Mouse (Mus musculus): ENCODE data around the gene Gm4881. TPM values are rescaled to one million over a fixed set of nuclear protein-coding genes. Genes with fewer than 3 reads are reported as not detected.

Gene Gm4881
- total RNA-seq (2021): not detected
- long read RNA-seq, experiment 1: 0 reads
- long read RNA-seq, experiment 2: 0 reads

DNA sequence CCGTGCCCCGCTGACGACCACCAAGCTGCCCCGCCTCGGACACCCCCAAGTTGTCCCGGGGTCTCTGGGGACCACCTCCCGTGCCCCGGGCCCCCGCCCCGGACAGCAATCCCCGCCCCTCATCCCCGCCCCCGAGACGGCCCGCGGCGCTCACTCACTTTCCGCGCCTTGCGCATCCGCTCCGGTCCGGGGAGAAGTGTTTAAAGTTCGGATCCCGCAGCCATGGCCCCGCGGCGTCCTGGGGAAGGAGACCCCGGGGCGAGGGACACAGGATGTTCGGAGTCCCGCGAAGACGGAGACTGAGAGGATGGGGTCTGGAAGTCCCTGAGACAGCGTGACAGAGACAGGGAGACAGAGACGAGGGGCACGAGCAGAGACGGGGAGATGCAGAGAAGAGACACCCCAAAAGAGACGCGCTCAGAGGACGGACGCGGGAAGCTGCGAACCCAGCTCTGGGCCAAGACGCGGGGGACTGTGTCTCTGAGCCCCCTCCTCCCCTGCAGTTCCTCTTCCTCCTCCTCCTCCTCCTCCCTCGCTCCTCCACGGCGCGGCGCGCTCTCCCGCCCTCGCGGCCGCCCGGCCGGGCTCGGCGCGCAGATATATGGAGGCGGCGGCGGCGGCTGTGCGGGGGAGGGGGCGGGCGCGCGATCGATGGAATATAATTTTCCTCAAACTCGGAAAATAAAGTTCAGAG, at the start of gene Gm4881:
Gene Gm4881, minus strand, starts transcription at position 238 of the 694 bp plus-strand sequence.
- intact Hi-C loops (cut with DNase I): no loop called here
- no peak for DNase-seq

DNA sequence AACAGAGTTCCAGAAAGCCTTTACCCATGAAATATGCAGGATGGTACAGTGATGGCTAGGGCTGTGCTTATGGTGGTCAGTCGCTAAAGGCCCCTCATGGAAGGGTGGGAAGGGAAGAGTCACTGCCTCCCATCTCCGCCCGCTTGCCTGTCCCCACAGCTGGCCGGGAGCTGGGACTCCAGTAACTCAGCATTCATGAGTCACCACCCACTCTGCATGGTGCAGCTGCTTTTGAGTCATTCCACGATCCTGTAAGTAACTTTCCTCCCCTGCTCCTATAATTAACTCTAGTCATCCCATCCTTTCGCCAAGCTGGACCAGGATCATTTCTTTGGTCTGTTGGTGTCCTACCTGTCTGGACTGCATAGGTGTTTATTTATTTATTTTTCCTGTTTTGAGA, 48.8 kb upstream of the Gm4881 start:
- DNase-seq: no peak
- intact Hi-C loops (cut with DNase I): no loop called here

- DNase-seq: no peak
- intact Hi-C loops (cut with DNase I): no loop called here
Observed at GRCm38 (mm10) chr7:24990478-24990877, 46.2 kb upstream of the Gm4881 start.

- DNase-seq: no peak
- intact Hi-C loops (cut with DNase I): no loop called here
Observed at GRCm38 (mm10) chr7:24987941-24988340, 43.6 kb upstream of the Gm4881 start.

DNA sequence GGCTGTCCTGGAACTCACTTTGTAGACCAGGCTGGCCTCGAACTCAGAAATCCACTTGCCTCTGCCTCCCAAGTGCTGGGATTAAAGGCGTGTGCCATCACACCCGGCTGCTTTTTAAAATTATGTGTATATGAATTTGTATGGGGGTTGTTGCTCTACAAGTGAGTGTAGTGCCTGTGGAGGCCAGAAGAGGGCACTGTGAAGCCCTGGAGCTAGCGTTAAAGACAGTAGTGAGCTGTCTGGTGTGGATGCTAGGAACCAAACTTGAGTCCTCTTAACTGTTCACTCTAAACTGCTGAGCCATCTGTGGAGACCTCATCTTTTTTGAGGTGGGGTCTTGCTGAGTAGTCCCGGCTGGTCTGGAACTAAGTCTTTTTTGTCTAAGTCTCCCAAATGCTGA, 41.5 kb upstream of the Gm4881 start:
- DNase-seq: no peak
- intact Hi-C loops (cut with DNase I): no loop called here

GRCm38 (mm10) chr7:24984307-24984706, 40.0 kb upstream of the Gm4881 start:
- DNase-seq: no peak

GRCm38 (mm10) chr7:24983396-24983795, 39.1 kb upstream of the Gm4881 start:
- no peak for DNase-seq
- intact Hi-C loops (cut with DNase I): no loop called here

More at GRCm38 (mm10) chr7:24984307-24984706, 40.0 kb upstream of the Gm4881 start:
- intact Hi-C loops (cut with DNase I): no loop called here

GRCm38 (mm10) chr7:24980439-24980838, 36.1 kb upstream of the Gm4881 start:
- DNase-seq: no peak
- intact Hi-C loops (cut with DNase I): no loop called here

- intact Hi-C loops (cut with DNase I): loop anchor here (10.0 kb wide), 1 partner anchor 164 kb away; no protein-coding TSS in a partner anchor
- no peak for DNase-seq
Observed at GRCm38 (mm10) chr7:24978781-24979180, 34.5 kb upstream of the Gm4881 start.

- no peak for DNase-seq
- intact Hi-C loops (cut with DNase I): loop anchor here (10.0 kb wide), 1 partner anchor 160 kb away; no protein-coding TSS in a partner anchor
Observed at GRCm38 (mm10) chr7:24974893-24975595, 30.8 kb upstream of the Gm4881 start.

DNA sequence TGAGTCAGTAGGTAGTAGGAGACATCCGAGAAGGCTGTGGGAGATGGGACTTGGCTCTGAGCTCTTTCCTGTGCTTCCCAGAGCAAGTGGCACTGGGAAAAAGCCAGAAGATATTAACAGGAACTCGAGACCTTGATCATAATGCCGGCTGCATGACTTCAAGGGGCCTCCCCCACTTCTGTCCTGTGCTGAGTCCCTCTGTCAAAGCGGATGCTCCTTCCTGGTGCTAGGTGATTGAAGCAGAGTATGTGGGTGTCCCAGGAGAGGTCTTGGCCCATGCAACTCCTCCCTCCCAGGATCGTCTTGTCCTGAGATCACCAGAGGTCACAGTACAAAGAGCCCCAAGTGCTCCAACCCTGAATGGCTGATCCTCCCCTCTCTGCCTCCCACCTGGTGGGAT, 29.6 kb upstream of the Gm4881 start:
- DNase-seq: no peak
- intact Hi-C loops (cut with DNase I): loop anchor here (10.0 kb wide), 1 partner anchor 159 kb away; no protein-coding TSS in a partner anchor

DNA sequence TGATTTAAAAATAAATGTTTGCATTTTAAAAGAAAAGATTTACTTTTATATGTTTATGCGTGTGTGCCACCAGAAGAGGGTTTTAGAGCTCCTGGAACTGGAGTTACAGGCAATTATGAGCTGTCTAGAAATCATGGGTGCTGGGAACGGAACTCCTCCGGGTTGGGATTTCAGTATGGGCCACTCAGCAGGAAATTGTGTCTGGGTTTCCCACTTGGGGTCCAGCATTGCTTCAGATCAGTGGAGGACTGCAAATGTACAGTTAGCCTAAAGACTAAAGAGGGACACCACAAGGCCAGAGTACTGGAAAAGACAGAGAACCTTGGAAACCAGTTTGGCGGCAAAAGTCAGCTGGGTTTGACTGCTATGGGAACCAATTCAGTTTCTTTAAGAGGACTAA, 28.9 kb upstream of the Gm4881 start:
- no peak for DNase-seq
- intact Hi-C loops (cut with DNase I): loop anchor here (10.0 kb wide), 1 partner anchor 158 kb away; no protein-coding TSS in a partner anchor

GRCm38 (mm10) chr7:24971972-24972893, 27.9 kb upstream of the Gm4881 start, which contains the start of gene Rabac1:
Gene Rabac1, minus strand, starts transcription at chr7:24972754.
- peak; percentile 85 to 88 for DNase-seq
- intact Hi-C loops (cut with DNase I): loop anchor here (10.0 kb wide), 1 partner anchor 157 kb away; no protein-coding TSS in a partner anchor

DNA sequence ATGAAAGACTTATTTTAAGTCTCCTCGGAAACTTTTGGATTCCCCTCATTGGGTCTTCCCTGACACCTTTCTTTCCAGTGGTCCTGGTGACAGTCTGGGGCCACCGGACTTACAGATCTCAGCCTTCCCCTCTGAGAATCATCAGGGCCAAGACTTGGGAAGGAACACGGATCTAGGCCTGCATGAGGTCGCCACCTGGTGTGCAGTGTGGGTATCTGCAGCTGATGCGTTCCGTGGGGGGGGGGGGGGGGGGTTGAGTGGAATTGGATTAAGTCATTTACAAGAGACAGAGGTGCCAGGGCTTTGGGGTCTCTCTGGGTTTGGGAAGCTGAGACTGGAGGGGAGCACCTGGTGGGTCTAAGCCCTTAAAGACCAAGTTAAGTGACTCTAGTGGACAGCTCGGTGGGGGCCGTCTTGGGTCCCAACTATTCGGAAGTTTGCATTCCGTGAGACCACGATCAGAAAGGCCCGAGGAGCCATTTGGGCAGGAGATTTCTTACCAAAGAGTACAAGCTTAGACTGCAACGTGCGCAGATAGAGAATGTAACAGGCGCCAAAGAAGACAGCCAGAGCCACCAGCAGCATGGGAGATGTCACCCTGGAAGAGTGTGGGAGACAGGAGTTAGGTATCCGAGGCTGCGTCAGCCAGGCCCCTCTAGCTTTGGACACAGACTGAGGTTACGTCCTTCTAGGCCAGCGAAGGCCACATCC, 27.1 kb upstream of the Gm4881 start:
- intact Hi-C loops (cut with DNase I): loop anchor here (10.0 kb wide), 1 partner anchor 157 kb away; no protein-coding TSS in a partner anchor

DNA sequence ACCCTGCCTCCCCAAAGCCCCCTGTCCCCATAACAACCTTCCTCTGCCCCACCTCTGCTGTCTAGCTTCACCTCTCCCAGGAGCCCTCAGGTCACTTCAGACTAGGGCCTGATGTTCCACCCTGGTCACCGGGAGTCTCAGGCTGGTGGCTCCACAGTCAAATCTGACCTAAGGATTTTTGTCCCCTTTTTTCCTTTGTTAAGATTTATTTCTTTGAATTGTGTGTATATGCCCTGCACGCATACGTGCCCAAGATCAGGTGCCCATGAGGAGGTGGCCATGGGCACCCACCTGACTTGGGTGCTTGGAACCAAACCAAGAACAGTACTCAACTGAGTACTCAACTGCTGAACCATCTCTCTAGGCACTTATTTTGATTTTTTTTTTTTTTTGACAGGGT, 26.0 kb upstream of the Gm4881 start:
- intact Hi-C loops (cut with DNase I): loop anchor here (10.0 kb wide), 1 partner anchor 156 kb away; no protein-coding TSS in a partner anchor
- DNase-seq: no peak

More for the DNA sequence above, 27.1 kb upstream of the Gm4881 start:
- no peak for DNase-seq

DNA sequence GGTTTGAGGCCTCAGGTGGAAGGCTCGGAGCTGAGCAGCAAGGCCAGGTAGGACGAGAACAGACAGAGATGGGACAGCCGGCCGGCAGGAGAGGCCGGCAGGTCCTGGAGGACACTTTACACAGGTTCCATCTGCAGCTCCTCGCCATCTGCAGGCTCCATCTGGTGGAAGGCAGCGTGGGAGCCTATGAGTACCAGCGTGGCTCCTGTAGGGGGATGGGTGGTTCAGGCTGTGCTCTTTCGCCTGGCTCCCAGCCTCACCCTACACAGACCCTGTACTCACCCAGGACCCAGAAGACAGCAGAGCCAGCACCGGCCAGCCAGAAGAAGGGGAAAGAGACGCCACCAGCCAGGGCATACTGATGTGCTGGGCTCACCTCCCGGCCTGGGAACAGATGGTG, 25.5 kb upstream of the Gm4881 start:
- intact Hi-C loops (cut with DNase I): loop anchor here (2.0 to 10.0 kb wide), 2 partner anchors 77 to 155 kb away; no protein-coding TSS in a partner anchor
- no peak for DNase-seq

DNA sequence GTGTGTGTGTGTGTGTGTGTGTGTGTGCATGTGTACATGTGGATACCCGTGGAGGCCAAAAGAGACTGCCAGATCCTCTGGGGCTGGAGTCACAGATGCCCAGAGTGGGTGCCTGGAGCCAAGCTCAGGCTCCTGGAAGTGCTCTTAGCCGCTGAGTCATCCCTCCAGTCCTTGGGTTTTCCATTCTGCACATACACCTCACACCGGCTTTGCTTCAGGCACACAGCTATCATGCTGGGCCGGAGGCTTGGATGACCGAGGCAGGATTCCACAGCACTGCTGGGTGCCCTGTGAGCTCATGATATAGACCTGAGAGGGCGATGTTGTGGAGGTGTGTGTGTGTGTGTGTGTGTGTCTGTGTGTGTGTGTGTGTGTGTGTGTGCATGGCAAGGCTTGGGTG, 24.2 kb upstream of the Gm4881 start:
- no peak for DNase-seq

GRCm38 (mm10) chr7:24967966-24968365, 23.7 kb upstream of the Gm4881 start:
- no peak for DNase-seq
- intact Hi-C loops (cut with DNase I): loop anchor here (2.0 kb wide), 1 partner anchor 75 kb away; no protein-coding TSS in a partner anchor

More for the DNA sequence above, 24.2 kb upstream of the Gm4881 start:
- intact Hi-C loops (cut with DNase I): loop anchor here (2.0 kb wide), 1 partner anchor 76 kb away; no protein-coding TSS in a partner anchor

- intact Hi-C loops (cut with DNase I): no loop called here
- peak; percentile 56 to 76 for DNase-seq
Observed at GRCm38 (mm10) chr7:24964897-24965535, 20.7 kb upstream of the Gm4881 start.
